Mouse (Mus musculus) NIH3T3 (cell line): ENCODE measurements at regions not wholly inside any gene's neighbourhood (a gene's known extent, or its start where the extent isn't known, plus 50 kb on each side); places are given as distances from the start of the nearest gene placed in this dataset.

ENCODE experiments used
- DNase-seq: peaks from one replicate; pipeline ENCODE4 v3.0.0-alpha.2; 2012; ENCODE audit warnings: low read depth

- DNase-seq = no peak
These were observed 66.3 kb downstream of the Fam50b start for GRCm38 (mm10) chr13:34800906-34801305.

GRCm38 (mm10) chr13:34806532-34807092 lies 68.5 kb upstream of the Prpf4b start:
- DNase-seq = peak; percentile 90

- DNase-seq = no peak
These were observed 65.6 kb upstream of the Prpf4b start for GRCm38 (mm10) chr13:34809536-34809935.

GRCm38 (mm10) chr13:34814161-34815056 lies 60.7 kb upstream of the Prpf4b start:
- no peak for DNase-seq

GRCm38 (mm10) chr13:34815057-34815410 lies 60.1 kb upstream of the Prpf4b start:
- DNase-seq = no peak

GRCm38 (mm10) chr13:34818211-34818610 lies 56.9 kb upstream of the Prpf4b start:
- DNase-seq = peak; percentile 24

GRCm38 (mm10) chr13:34820423-34820822 lies 54.7 kb upstream of the Prpf4b start:
- no peak for DNase-seq

GRCm38 (mm10) chr13:34821946-34822345 lies 53.2 kb upstream of the Prpf4b start:
- DNase-seq = no peak

- no peak for DNase-seq
These were observed 50.9 kb upstream of the Prpf4b start for GRCm38 (mm10) chr13:34824157-34824556.
